Mouse (Mus musculus) layer of hippocampus, postnatal 10 days (tissue): Measurements from ENCODE around the gene Lrrn2. TPM values are rescaled to one million over a fixed set of nuclear protein-coding genes. Genes with fewer than 3 reads are reported as not detected.
A peak's percentile ranks its signal among the peaks of the same experiment; 100 is the strongest.

Source experiments
- DNase-seq, 2 experiments: peaks; one replicate each; pipeline ENCODE4 v3.0.0; 2021; ENCODE audit warnings: low spot score in 2 of 2
- long read RNA-seq: library from polyadenylated mRNA; stranded (forward); transcript quantifications from one replicate; pipeline ENCODE4 v2.0.0, GENCODE M21; 2023
- total RNA-seq, 2 experiments: library from RNA; stranded (reverse); gene quantifications; 2 replicates each; pipeline ENCODE4 v1.2.3; 2021

Gene Lrrn2
- total RNA-seq, result 100 to 1,000 TPM; 168 to 185 TPM
- long read RNA-seq, transcript Lrrn2-201 (2 exons, 3,428 nt), result major isoform, 112 of 194 reads
- long read RNA-seq, partial matches to known transcripts, result 77 of 194 reads
- long read RNA-seq, other reads (novel, unspliced or antisense), result 5 of 194 reads

GRCm38 (mm10) chr1:132880161-132881005 is at the start of gene Lrrn2:
Lrrn2 (plus strand) TSS chr1:132880273.
- DNase-seq, result peak; percentile 75 to 80

GRCm38 (mm10) chr1:132831963-132832362 is 48.1 kb upstream of the Lrrn2 start:
- DNase-seq, result no peak

- DNase-seq, result no peak
Measured at GRCm38 (mm10) chr1:132834037-132834436, 46.0 kb upstream of the Lrrn2 start.

- DNase-seq, result no peak
Measured at GRCm38 (mm10) chr1:132836895-132837294, 43.2 kb upstream of the Lrrn2 start.

GRCm38 (mm10) chr1:132837691-132838090 is 42.4 kb upstream of the Lrrn2 start:
- DNase-seq, result no peak

- DNase-seq, result no peak
Measured at GRCm38 (mm10) chr1:132838371-132838770, 41.7 kb upstream of the Lrrn2 start.

- no peak for DNase-seq
Measured at GRCm38 (mm10) chr1:132843612-132844011, 36.5 kb upstream of the Lrrn2 start.

GRCm38 (mm10) chr1:132844088-132844804 is 35.8 kb upstream of the Lrrn2 start:
- peak; percentile 52 to 74 for DNase-seq

GRCm38 (mm10) chr1:132845766-132846165 is 34.3 kb upstream of the Lrrn2 start:
- no peak for DNase-seq

GRCm38 (mm10) chr1:132850809-132851208 is 29.3 kb upstream of the Lrrn2 start:
- no peak for DNase-seq

- DNase-seq, result no peak
Measured at GRCm38 (mm10) chr1:132851296-132851695, 28.8 kb upstream of the Lrrn2 start.

- no peak for DNase-seq
Measured at GRCm38 (mm10) chr1:132851771-132852170, 28.3 kb upstream of the Lrrn2 start.

- peak in 1 of 2 experiments; percentile 20 for DNase-seq
Measured at GRCm38 (mm10) chr1:132853312-132853711, 26.8 kb upstream of the Lrrn2 start.

GRCm38 (mm10) chr1:132858516-132859383 is 21.3 kb upstream of the Lrrn2 start:
- peak in 1 of 2 experiments; percentile 23 for DNase-seq

GRCm38 (mm10) chr1:132864220-132864619 is 15.9 kb upstream of the Lrrn2 start:
- no peak for DNase-seq

- no peak for DNase-seq
Measured at GRCm38 (mm10) chr1:132865585-132865984, 14.5 kb upstream of the Lrrn2 start.

GRCm38 (mm10) chr1:132870327-132870726 is 9.7 kb upstream of the Lrrn2 start:
- DNase-seq, result no peak

GRCm38 (mm10) chr1:132878951-132879610 is 992 bp upstream of the Lrrn2 start:
- no peak for DNase-seq

- no peak for DNase-seq
Measured at GRCm38 (mm10) chr1:132879801-132880160, 292 bp upstream of the Lrrn2 start.

GRCm38 (mm10) chr1:132881041-132881761 is 1.1 kb downstream of the Lrrn2 start:
- peak; percentile 68 to 74 for DNase-seq
